In the genomic region with DNA sequence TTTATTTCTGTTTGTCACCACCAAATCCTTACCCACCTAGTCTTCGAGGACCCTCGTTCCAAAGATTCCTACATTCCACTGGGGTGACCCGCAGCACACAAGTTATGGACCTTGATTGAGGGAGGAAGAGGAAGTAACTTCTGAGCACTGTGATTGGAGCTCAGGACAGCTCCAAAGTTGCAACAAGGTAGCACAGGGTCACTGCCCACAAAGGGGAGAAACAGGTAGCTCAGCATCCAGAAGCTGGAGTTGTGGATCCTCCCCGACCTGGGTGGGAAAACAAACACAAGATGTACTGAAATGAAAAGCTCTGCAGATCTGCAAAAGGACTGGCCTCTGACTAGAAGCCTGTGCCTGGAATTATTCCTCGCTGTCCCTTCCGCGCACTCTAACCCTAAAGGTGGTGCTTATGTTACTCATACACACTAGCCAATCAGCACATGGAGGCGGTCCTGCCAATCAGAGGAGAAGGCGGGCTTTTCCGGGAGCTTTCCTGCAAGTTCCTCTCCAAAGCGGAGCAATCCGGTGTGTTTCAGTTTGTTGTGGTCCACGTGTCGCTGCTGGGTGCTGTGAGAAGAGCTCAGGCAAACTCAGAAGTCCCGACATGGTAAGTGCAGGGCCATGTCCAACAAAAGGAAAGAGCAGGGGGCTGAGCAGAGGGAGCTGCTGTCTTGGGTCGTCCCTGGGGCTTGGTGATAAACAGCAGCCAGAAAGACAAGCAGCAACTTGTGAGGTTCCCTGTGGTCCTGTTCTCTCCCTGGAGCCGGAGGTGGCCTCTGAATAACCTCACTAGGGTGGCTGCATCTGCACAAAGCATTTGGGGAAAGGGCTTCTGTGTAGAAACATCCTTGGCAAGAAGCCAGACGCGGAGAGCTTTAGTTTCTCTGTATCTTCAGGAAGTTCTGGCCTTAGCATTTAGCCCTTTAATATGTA, we compare ENCODE assay signal across 8 mouse cellular contexts. TPM values are rescaled to one million over a fixed set of nuclear protein-coding genes. Genes with fewer than 3 reads are reported as not detected.
A peak's percentile ranks its signal among the peaks of the same experiment; 100 is the strongest.
DNase-seq lines count a peak whose midpoint lies in the region; ATAC-seq and TF ChIP-seq lines count a peak whose summit lies in the region.
"Not testable (repeated sequence)": the region's sequence is repeated elsewhere in the genome, so short reads cannot be mapped to it uniquely, and the experiment has no call there.

No protein-coding gene starts in this region.

- TF ChIP-seq POLR2A in ES-Bruce4 (IDR thresholded peaks at IDR 0.05; ENCODE audit: insufficient read depth, low read length) = peak; percentile 65

- peak; percentile 69; the same call in 1 of the 2 replicates for TF ChIP-seq EP300 in ES-Bruce4 (IDR thresholded peaks at IDR 0.05; ENCODE audit: insufficient read depth, low read depth, low read length)
- TF ChIP-seq EP300 in liver, postnatal 0 days (IDR thresholded peaks at IDR 0.05; ENCODE audit: low read depth) = not testable (repeated sequence)

- DNase-seq in heart, postnatal 10 days = peak; percentile 96
- peak; percentile 84 for DNase-seq in large intestine, adult 2 months (ENCODE audit: low read depth, low spot score)
- peak; percentile 85 for DNase-seq in liver, postnatal 0 days
- DNase-seq in testis, postnatal 10 days (ENCODE audit: low spot score) = peak; percentile 93

- 16% methylated on average over 19 of the region's 19 CpGs for WGBS in forebrain, embryonic 13.5 days
- 4% methylated on average over 19 of the region's 19 CpGs for WGBS in large intestine, adult 2 months
- 5% methylated on average over 19 of the region's 19 CpGs for WGBS in liver, postnatal 0 days (ENCODE audit: insufficient replicate concordance)
- WGBS in neural tube, embryonic 14.5 days = 14% methylated on average over 19 of the region's 19 CpGs

- H3K36me3 ChIP-seq in ES-Bruce4 (ENCODE audit: control insufficient read depth, insufficient read depth, low read length, poor library complexity, severe bottlenecking) = peaks cover 11% of the 10 kb centered on the region
- H3K36me3 ChIP-seq in forebrain, embryonic 13.5 days (ENCODE audit: poor library complexity, severe bottlenecking) = peaks cover 14% of the 10 kb centered on the region
- not testable (repeated sequence) for H3K36me3 ChIP-seq in liver, postnatal 0 days (replicated peaks; ENCODE audit: insufficient read depth, low read length); neural tube, embryonic 14.5 days (ENCODE audit: control insufficient read depth, insufficient read depth, low read length)

- intact Hi-C loops in heart, postnatal 10 days (cut with DNase I) = loop anchor here (5.0 kb wide), 1 partner anchor 51 kb away; a partner anchor contains a TSS

- not testable (repeated sequence) for TF ChIP-seq CTCF in ES-Bruce4 (IDR thresholded peaks at IDR 0.05; ENCODE audit: low read depth, low read length); liver, postnatal 0 days (IDR thresholded peaks at IDR 0.05; ENCODE audit: low read depth)

- H3K4me2 ChIP-seq in forebrain, embryonic 13.5 days = peak overlapping the region; percentile 61
- peak overlapping the region; percentile 63 for H3K4me2 ChIP-seq in liver, postnatal 0 days (ENCODE audit: low read depth, low read length)
- H3K4me2 ChIP-seq in neural tube, embryonic 14.5 days (ENCODE audit: low read depth, low read length) = peak overlapping the region; percentile 56

- peak overlapping the region; percentile 62 for H3K27ac ChIP-seq in ES-Bruce4 (ENCODE audit: insufficient read depth, low read length)
- H3K27ac ChIP-seq in forebrain, embryonic 13.5 days = not testable (repeated sequence)
- H3K27ac ChIP-seq in liver, postnatal 0 days (ENCODE audit: low read depth) = peak overlapping the region; percentile 64
- peak overlapping the region; percentile 7; the same call in 1 of the 2 replicates for H3K27ac ChIP-seq in neural tube, embryonic 14.5 days (ENCODE audit: low read depth, low read length)

- not testable (repeated sequence) for H3K9me3 ChIP-seq in ES-Bruce4 (replicated peaks; ENCODE audit: control insufficient read depth, insufficient read depth, low read length, poor library complexity, severe bottlenecking); forebrain, embryonic 13.5 days (replicated peaks); liver, postnatal 0 days (ENCODE audit: low read length); neural tube, embryonic 14.5 days (ENCODE audit: control insufficient read depth, low read length)

- not testable (repeated sequence) for H3K4me1 ChIP-seq in ES-Bruce4 (ENCODE audit: control insufficient read depth, insufficient read depth, low read length); forebrain, embryonic 13.5 days; liver, postnatal 0 days (ENCODE audit: insufficient read depth); neural tube, embryonic 14.5 days (ENCODE audit: control insufficient read depth, insufficient read depth, low read length)

- H3K9ac ChIP-seq in ES-Bruce4 (ENCODE audit: low read depth, poor library complexity, severe bottlenecking) = peak overlapping the region; percentile 88
- H3K9ac ChIP-seq in forebrain, embryonic 13.5 days = peak overlapping the region; percentile 65
- H3K9ac ChIP-seq in liver, postnatal 0 days (replicated peaks) = peak overlapping the region; percentile 64
- peak overlapping the region; percentile 39; the same call in 1 of the 2 replicates for H3K9ac ChIP-seq in neural tube, embryonic 14.5 days (replicated peaks; ENCODE audit: low read depth, low read length)

- not testable (repeated sequence) for H3K27me3 ChIP-seq in ES-Bruce4 (ENCODE audit: control insufficient read depth, insufficient read depth, low read length, poor library complexity, severe bottlenecking); forebrain, embryonic 13.5 days; liver, postnatal 0 days (ENCODE audit: insufficient read depth, low read length); neural tube, embryonic 14.5 days (ENCODE audit: control insufficient read depth, insufficient read depth, low read length)

- H3K4me3 ChIP-seq in ES-Bruce4 (ENCODE audit: low read depth, low read length) = peak overlapping the region; percentile 99
- peak overlapping the region; percentile 50 for H3K4me3 ChIP-seq in forebrain, embryonic 13.5 days
- peak overlapping the region; percentile 56 for H3K4me3 ChIP-seq in liver, postnatal 0 days (ENCODE audit: low read depth, low read length)
- peak overlapping the region; percentile 41 for H3K4me3 ChIP-seq in neural tube, embryonic 14.5 days (ENCODE audit: low read depth, low read length)

- peak; percentile 99 for ATAC-seq in cerebellum, adult (ENCODE audit: insufficient number of reproducible peaks, low FRiP score, low TSS enrichment)
- ATAC-seq in forebrain, embryonic 13.5 days = peak; percentile 99
- ATAC-seq in liver, postnatal 0 days = peak; percentile 99
- peak; percentile 99 for ATAC-seq in neural tube, embryonic 14.5 days (ENCODE audit: low read depth)

RNA-seq across cellular contexts. Expression of a gene that starts 12.3 kb away (rescaled TPM):
- polyA plus RNA-seq in ES-Bruce4 (2011; ENCODE audit: insufficient read depth, insufficient read length, low read depth, missing spikeins) = 10.3 and 13.5 TPM in 2 replicates
- 1.2 and 1.6 TPM in 2 replicates for polyA plus RNA-seq in forebrain, embryonic 13.5 days (2015; fragmentation: Nextera tagmentation; extraction: Ambion mirVana)
- 1 to 10 TPM; 1.2 to 1.9 TPM for total RNA-seq in heart, postnatal 10 days (2021)
- not detected in 2 replicates for polyA plus RNA-seq in large intestine, adult 2 months (2012; rRNA removed)
- polyA plus RNA-seq in liver, postnatal 0 days (2015; fragmentation: Nextera tagmentation; extraction: Ambion mirVana) = 0.62 TPM in 1 of 2 replicates, not detected in the other
- polyA plus RNA-seq in neural tube, embryonic 14.5 days (2014; fragmentation: Nextera tagmentation; extraction: Ambion mirVana) = 1.5 TPM in 1 of 2 replicates, not detected in the other

RNA-seq across cellular contexts. Expression of a gene that starts 51.3 kb away (rescaled TPM):
- polyA plus RNA-seq in ES-Bruce4 (2011; ENCODE audit: insufficient read depth, insufficient read length, low read depth, missing spikeins) = 7.8 and 9.0 TPM in 2 replicates
- polyA plus RNA-seq in forebrain, embryonic 13.5 days (2015; fragmentation: Nextera tagmentation; extraction: Ambion mirVana) = 13.3 and 14.9 TPM in 2 replicates
- 1 to 10 TPM; 3.2 to 3.9 TPM for total RNA-seq in heart, postnatal 10 days (2021)
- 1.1 and 1.5 TPM in 2 replicates for polyA plus RNA-seq in large intestine, adult 2 months (2012; rRNA removed)
- polyA plus RNA-seq in liver, postnatal 0 days (2015; fragmentation: Nextera tagmentation; extraction: Ambion mirVana) = 0.79 and 1.2 TPM in 2 replicates
- polyA plus RNA-seq in neural tube, embryonic 14.5 days (2014; fragmentation: Nextera tagmentation; extraction: Ambion mirVana) = 16.9 and 20.0 TPM in 2 replicates

RNA-seq across cellular contexts. Expression of a gene that starts 53.9 kb away (rescaled TPM):
- 13.8 and 14.8 TPM in 2 replicates for polyA plus RNA-seq in ES-Bruce4 (2011; ENCODE audit: insufficient read depth, insufficient read length, low read depth, missing spikeins)
- 0.05 TPM in 1 of 2 replicates, not detected in the other for polyA plus RNA-seq in forebrain, embryonic 13.5 days (2015; fragmentation: Nextera tagmentation; extraction: Ambion mirVana)
- under 1 TPM; 0.10 to 0.19 TPM for total RNA-seq in heart, postnatal 10 days (2021)
- polyA plus RNA-seq in large intestine, adult 2 months (2012; rRNA removed) = not detected in 2 replicates
- polyA plus RNA-seq in liver, postnatal 0 days (2015; fragmentation: Nextera tagmentation; extraction: Ambion mirVana) = not detected in 2 replicates
- polyA plus RNA-seq in neural tube, embryonic 14.5 days (2014; fragmentation: Nextera tagmentation; extraction: Ambion mirVana) = 0.10 and 0.13 TPM in 2 replicates

RNA-seq across cellular contexts. Expression of a gene that starts 55.8 kb away (rescaled TPM):
- 17.5 and 20.9 TPM in 2 replicates for polyA plus RNA-seq in ES-Bruce4 (2011; ENCODE audit: insufficient read depth, insufficient read length, low read depth, missing spikeins)
- 3.6 and 3.7 TPM in 2 replicates for polyA plus RNA-seq in forebrain, embryonic 13.5 days (2015; fragmentation: Nextera tagmentation; extraction: Ambion mirVana)
- 1 to 10 TPM; 2.6 to 4.6 TPM for total RNA-seq in heart, postnatal 10 days (2021)
- 0.09 and 0.38 TPM in 2 replicates for polyA plus RNA-seq in large intestine, adult 2 months (2012; rRNA removed)
- 0.65 and 0.68 TPM in 2 replicates for polyA plus RNA-seq in liver, postnatal 0 days (2015; fragmentation: Nextera tagmentation; extraction: Ambion mirVana)
- 2.0 and 2.7 TPM in 2 replicates for polyA plus RNA-seq in neural tube, embryonic 14.5 days (2014; fragmentation: Nextera tagmentation; extraction: Ambion mirVana)

Comparison
In these comparisons a context has a peak if more than half of its experiments do, and no peak if none do; other contexts are left out.
1. H3K4me3 ChIP-seq: peak in every context shown above with its lines; median percentile 99 in ES-Bruce4; 56 in liver, postnatal 0 days; 50 in forebrain, embryonic 13.5 days; 41 in neural tube, embryonic 14.5 days.
2. RNA of a gene that starts 53.9 kb away (polyA plus RNA-seq): 13.8 to 14.8 TPM in ES-Bruce4; 0.10 to 0.13 TPM in neural tube, embryonic 14.5 days, 0.05 TPM in forebrain, embryonic 13.5 days, not detected in large intestine, adult 2 months and not detected in liver, postnatal 0 days; every median in the first group is over 10 times any median in the second.
3. Peak in every context shown above with its lines, with median percentiles within 50 percentile points of each other: H3K9ac ChIP-seq, ATAC-seq, H3K4me2 ChIP-seq and DNase-seq.